Mouse (Mus musculus) kidney, adult 8-10 months (tissue): Measurements from ENCODE around the gene Tbc1d19.
A peak's percentile ranks its signal among the peaks of the same experiment; 100 is the strongest.

ENCODE experiments used
- DNase-seq, 2 experiments: peaks; one replicate each; pipeline ENCODE4 v3.0.0; 2022

The Tbc1d19 gene

GRCm38 (mm10) chr5:53809115-53809991, at the start of gene Tbc1d19:
Gene Tbc1d19 (plus strand): TSS chr5:53809606.
- peak; percentile 81 to 86 for DNase-seq

GRCm38 (mm10) chr5:53759912-53760311, 49.5 kb upstream of the Tbc1d19 start:
- peak; percentile 54 to 87 for DNase-seq

GRCm38 (mm10) chr5:53760914-53761313, 48.5 kb upstream of the Tbc1d19 start:
- peak; percentile 9 to 33 for DNase-seq

GRCm38 (mm10) chr5:53761346-53761745, 48.1 kb upstream of the Tbc1d19 start:
- DNase-seq: peak; percentile 9 to 23

GRCm38 (mm10) chr5:53784818-53785520, 24.4 kb upstream of the Tbc1d19 start:
- no peak for DNase-seq

GRCm38 (mm10) chr5:53801379-53801778, 8.0 kb upstream of the Tbc1d19 start:
- DNase-seq: no peak

- DNase-seq: no peak
Measured at GRCm38 (mm10) chr5:53819711-53820110, 10.3 kb downstream of the Tbc1d19 start.

GRCm38 (mm10) chr5:53825886-53826285, 16.5 kb downstream of the Tbc1d19 start:
- DNase-seq: no peak

GRCm38 (mm10) chr5:53834489-53834888, 25.1 kb downstream of the Tbc1d19 start:
- no peak for DNase-seq

- DNase-seq: no peak
Measured at GRCm38 (mm10) chr5:53841256-53841655, 31.9 kb downstream of the Tbc1d19 start.

GRCm38 (mm10) chr5:53848294-53848942, 39.0 kb downstream of the Tbc1d19 start:
- DNase-seq: no peak

- no peak for DNase-seq
Measured at GRCm38 (mm10) chr5:53852574-53852973, 43.2 kb downstream of the Tbc1d19 start.

GRCm38 (mm10) chr5:53854561-53854960, 45.2 kb downstream of the Tbc1d19 start:
- no peak for DNase-seq

GRCm38 (mm10) chr5:53856011-53856410, 46.6 kb downstream of the Tbc1d19 start:
- no peak for DNase-seq

GRCm38 (mm10) chr5:53865146-53865545, 55.7 kb downstream of the Tbc1d19 start:
- DNase-seq: no peak

- DNase-seq: no peak
Measured at GRCm38 (mm10) chr5:53865991-53866390, 56.6 kb downstream of the Tbc1d19 start.

- peak; percentile 31 to 56 for DNase-seq
Measured at GRCm38 (mm10) chr5:53871665-53872312, 62.4 kb downstream of the Tbc1d19 start.

- no peak for DNase-seq
Measured at GRCm38 (mm10) chr5:53874966-53875365, 65.6 kb downstream of the Tbc1d19 start.

- DNase-seq: peak; percentile 19 to 28
Measured at GRCm38 (mm10) chr5:53880724-53881123, 71.3 kb downstream of the Tbc1d19 start.

- peak in 1 of 2 experiments; percentile 8 for DNase-seq
Measured at GRCm38 (mm10) chr5:53881381-53881990, 72.1 kb downstream of the Tbc1d19 start.

GRCm38 (mm10) chr5:53901406-53901805, 92.0 kb downstream of the Tbc1d19 start:
- no peak for DNase-seq

- no peak for DNase-seq
Measured at GRCm38 (mm10) chr5:53902757-53903156, 93.4 kb downstream of the Tbc1d19 start.
